Mouse (Mus musculus): ENCODE results near the gene Ccdc169. TPM values are rescaled to one million over a fixed set of nuclear protein-coding genes. Genes with fewer than 3 reads are reported as not detected.

The Ccdc169 gene
- polyA plus RNA-seq, 1 experiment: 0.05 TPM

DNA sequence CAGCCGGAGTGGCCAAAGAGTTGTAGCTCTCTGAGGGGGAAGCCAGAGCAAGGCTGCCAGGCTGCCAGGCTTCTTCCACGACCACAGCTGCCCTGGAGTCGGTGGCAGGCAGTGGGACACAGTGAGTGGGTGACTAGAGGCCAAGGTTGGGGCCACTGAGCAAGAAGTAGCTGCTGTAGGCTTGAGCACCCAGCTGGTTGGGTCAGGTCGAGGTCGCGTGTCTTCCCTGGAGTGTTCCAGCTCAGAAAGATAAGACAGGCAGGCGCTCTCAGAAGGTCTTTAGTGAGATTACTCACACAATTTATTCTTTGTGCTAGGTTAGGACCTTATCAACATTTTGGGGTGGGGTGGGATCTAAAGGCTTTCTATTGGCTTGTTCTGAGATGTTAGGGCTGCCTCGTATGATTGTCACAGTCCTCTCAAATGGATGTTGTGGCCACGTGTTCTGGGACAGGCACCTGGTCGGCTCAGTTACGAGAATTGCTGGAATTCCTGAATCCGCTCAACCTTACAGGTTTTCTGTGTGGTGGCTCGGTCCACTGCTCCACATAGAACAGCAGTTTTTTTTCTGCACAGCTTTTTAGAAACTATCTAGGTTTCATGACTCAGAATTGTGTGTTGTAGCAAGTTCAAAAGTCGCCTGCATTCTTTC, 31.6 kb upstream of the Ccdc169 start:
- TF ChIP-seq USF1 (IDR thresholded peaks at IDR 0.05; ENCODE audit: low read depth): no peak
- TF ChIP-seq FOSL1 (IDR thresholded peaks at IDR 0.05; ENCODE audit: insufficient read depth, low read length, poor library complexity, severe bottlenecking): no peak
- TF ChIP-seq CEBPB (IDR thresholded peaks at IDR 0.05; ENCODE audit: low read depth): no peak
- TF ChIP-seq MAX (IDR thresholded peaks at IDR 0.05): no peak
- no peak for TF ChIP-seq CTCF (IDR thresholded peaks at IDR 0.05; ENCODE audit: control insufficient read depth, insufficient read depth, insufficient read length)
- TF ChIP-seq MYOD1 (IDR thresholded peaks at IDR 0.05; ENCODE audit: control insufficient read depth, insufficient read length, low read depth): no peak
- TF ChIP-seq MYOG (IDR thresholded peaks at IDR 0.05; ENCODE audit: control insufficient read depth, extremely low read depth, insufficient read length): no peak
- no peak overlapping the region for H3K4me3 ChIP-seq (ENCODE audit: insufficient read depth, poor library complexity, severe bottlenecking)
- no peaks in the 10 kb centered on the region for H3K79me2 ChIP-seq (ENCODE audit: control insufficient read depth, insufficient read depth)
- no peaks in the 10 kb centered on the region for H3K27me3 ChIP-seq (ENCODE audit: control insufficient read depth, insufficient read depth, insufficient read length)
- no peaks in the 10 kb centered on the region for H3K36me3 ChIP-seq (ENCODE audit: control insufficient read depth, insufficient read depth)
- H3ac ChIP-seq (ENCODE audit: control insufficient read depth, insufficient read length, low read depth): no peak overlapping the region
- no peaks in the 10 kb centered on the region for H3K79me3 ChIP-seq (ENCODE audit: low read depth)

DNA sequence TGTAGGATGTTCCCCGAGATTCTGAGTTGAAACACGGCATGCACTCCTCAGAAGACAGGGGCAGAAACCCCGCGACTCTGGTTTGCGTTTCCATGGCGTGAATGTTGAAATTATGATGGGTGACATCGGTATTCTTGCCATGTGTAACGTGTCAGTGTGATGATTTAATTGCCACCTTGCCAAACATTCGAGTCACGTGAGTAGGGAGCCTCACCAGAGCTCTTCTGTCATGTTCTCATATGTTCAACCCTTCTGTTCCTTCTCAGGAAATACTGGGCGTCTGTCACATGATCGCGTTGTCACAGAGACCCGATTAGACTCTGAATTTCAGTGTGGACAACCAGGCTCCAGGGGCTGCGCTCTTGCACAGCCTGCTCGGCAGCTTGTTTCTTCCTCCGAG, 31.1 kb upstream of the Ccdc169 start:
- TF ChIP-seq CTCF (IDR thresholded peaks at IDR 0.05; ENCODE audit: control insufficient read depth, insufficient read depth, insufficient read length): no peak
- no peak for TF ChIP-seq FOSL1 (IDR thresholded peaks at IDR 0.05; ENCODE audit: insufficient read depth, low read length, poor library complexity, severe bottlenecking)
- no peak for TF ChIP-seq MYOG (IDR thresholded peaks at IDR 0.05; ENCODE audit: control insufficient read depth, extremely low read depth, insufficient read length)
- no peak for TF ChIP-seq CEBPB (IDR thresholded peaks at IDR 0.05; ENCODE audit: low read depth)
- TF ChIP-seq MAX (IDR thresholded peaks at IDR 0.05): no peak
- no peak for TF ChIP-seq MYOD1 (IDR thresholded peaks at IDR 0.05; ENCODE audit: control insufficient read depth, insufficient read length, low read depth)
- no peak for TF ChIP-seq USF1 (IDR thresholded peaks at IDR 0.05; ENCODE audit: low read depth)
- Histone ChIP-seq H3K79me2 (ENCODE audit: control insufficient read depth, insufficient read depth) (no peaks in the 10 kb centered on the region), H3ac (ENCODE audit: control insufficient read depth, insufficient read length, low read depth) (no peak overlapping the region)

DNA sequence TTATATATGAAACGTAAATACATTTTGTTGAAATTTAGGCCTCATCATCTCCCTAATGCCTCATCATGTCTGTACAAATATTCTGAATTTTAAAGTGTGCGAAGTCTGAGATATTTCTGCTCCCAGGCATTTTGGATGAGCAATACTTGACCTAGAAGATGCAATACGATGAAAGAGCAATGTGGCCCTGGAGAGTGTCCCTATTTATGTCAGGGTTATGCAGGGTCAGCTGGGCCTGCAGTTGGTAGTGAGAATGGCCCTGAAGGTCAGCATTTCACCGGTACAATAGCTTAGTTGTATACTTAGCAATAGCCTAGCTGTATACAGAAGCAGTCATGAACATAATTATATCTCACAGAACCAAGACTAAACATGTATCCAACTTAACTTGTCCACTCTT, 28.0 kb upstream of the Ccdc169 start:
- no peak for TF ChIP-seq CEBPB (IDR thresholded peaks at IDR 0.05; ENCODE audit: low read depth)
- TF ChIP-seq CTCF (IDR thresholded peaks at IDR 0.05; ENCODE audit: control insufficient read depth, insufficient read depth, insufficient read length): no peak
- no peak for TF ChIP-seq MAX (IDR thresholded peaks at IDR 0.05)
- TF ChIP-seq MYOD1 (IDR thresholded peaks at IDR 0.05; ENCODE audit: control insufficient read depth, insufficient read length, low read depth): no peak
- TF ChIP-seq FOSL1 (IDR thresholded peaks at IDR 0.05; ENCODE audit: insufficient read depth, low read length, poor library complexity, severe bottlenecking): no peak
- no peak for TF ChIP-seq USF1 (IDR thresholded peaks at IDR 0.05; ENCODE audit: low read depth)
- no peak for TF ChIP-seq MYOG (IDR thresholded peaks at IDR 0.05; ENCODE audit: control insufficient read depth, extremely low read depth, insufficient read length)
- Histone ChIP-seq H3K4me3 (ENCODE audit: insufficient read depth, poor library complexity, severe bottlenecking) (no peak overlapping the region), H3ac (ENCODE audit: control insufficient read depth, insufficient read length, low read depth) (no peak overlapping the region), H3K27me3 (ENCODE audit: control insufficient read depth, insufficient read depth, insufficient read length) (no peaks in the 10 kb centered on the region), H3K36me3 (ENCODE audit: control insufficient read depth, insufficient read depth) (no peaks in the 10 kb centered on the region), H3K79me3 (ENCODE audit: low read depth) (peaks cover 17% of the 10 kb centered on the region), H3K79me2 (ENCODE audit: control insufficient read depth, insufficient read depth) (peaks cover 22% of the 10 kb centered on the region)

More for the DNA sequence above, 31.1 kb upstream of the Ccdc169 start:
- Histone ChIP-seq H3K36me3 (ENCODE audit: control insufficient read depth, insufficient read depth) (no peaks in the 10 kb centered on the region), H3K4me3 (ENCODE audit: insufficient read depth, poor library complexity, severe bottlenecking) (no peak overlapping the region), H3K79me3 (ENCODE audit: low read depth) (no peaks in the 10 kb centered on the region), H3K27me3 (ENCODE audit: control insufficient read depth, insufficient read depth, insufficient read length) (no peaks in the 10 kb centered on the region)

GRCm38 (mm10) chr3:55111935-55112709, 25.0 kb upstream of the Ccdc169 start, which contains the start of gene Spg20:
Gene Spg20 (plus strand): TSS chr3:55112108.
- TF ChIP-seq CEBPB (IDR thresholded peaks at IDR 0.05; ENCODE audit: low read depth) (no peak), CTCF (IDR thresholded peaks at IDR 0.05; ENCODE audit: control insufficient read depth, insufficient read depth, insufficient read length) (peak; percentile 97)
- Histone ChIP-seq H3K79me2 (ENCODE audit: control insufficient read depth, insufficient read depth) (peaks cover 46% of the 10 kb centered on the region), H3K79me3 (ENCODE audit: low read depth) (peaks cover 33% of the 10 kb centered on the region)

DNA sequence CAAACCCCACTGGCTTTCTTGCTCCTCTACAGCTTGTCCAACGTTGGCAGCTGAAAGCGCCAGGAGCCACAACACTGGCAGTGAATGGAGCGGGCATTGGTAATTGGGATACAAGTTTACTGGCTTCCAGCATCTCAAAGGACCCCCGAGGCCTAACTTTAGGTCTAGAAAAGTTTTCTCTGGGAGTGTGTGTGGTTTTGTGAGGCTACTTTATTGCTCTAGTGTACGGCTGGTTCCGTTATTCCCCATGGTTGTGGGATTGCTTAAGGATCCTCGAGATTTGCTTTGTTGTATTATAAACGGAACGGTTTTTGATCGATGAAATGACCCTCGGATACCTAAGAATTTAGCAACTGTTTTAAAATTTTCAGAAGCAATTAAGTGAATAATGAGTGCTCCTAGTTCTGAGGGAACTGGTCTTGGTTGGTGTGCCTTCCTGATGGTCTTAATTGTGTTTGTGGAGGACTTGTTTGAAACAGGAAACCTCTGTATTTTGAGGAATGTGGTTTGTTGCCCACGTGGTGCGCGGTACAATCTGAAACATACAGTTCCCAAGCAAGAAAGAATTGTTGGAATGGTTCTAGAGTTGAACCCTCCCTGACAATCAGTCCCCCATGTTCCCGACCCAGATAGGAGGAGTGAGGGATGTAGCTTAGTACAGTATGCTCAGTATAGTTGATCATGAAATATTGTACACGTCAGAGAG, 24.3 kb upstream of the Ccdc169 start:
- H3K27me3 ChIP-seq (ENCODE audit: control insufficient read depth, insufficient read depth, insufficient read length): no peaks in the 10 kb centered on the region
- peaks cover 53% of the 10 kb centered on the region for H3K79me2 ChIP-seq (ENCODE audit: control insufficient read depth, insufficient read depth)
- H3K79me3 ChIP-seq (ENCODE audit: low read depth): peaks cover 41% of the 10 kb centered on the region
- H3K4me3 ChIP-seq (ENCODE audit: insufficient read depth, poor library complexity, severe bottlenecking): peak overlapping the region; percentile 66
- peaks cover 13% of the 10 kb centered on the region for H3K36me3 ChIP-seq (ENCODE audit: control insufficient read depth, insufficient read depth)
- H3ac ChIP-seq (ENCODE audit: control insufficient read depth, insufficient read length, low read depth): peak overlapping the region; percentile 85
- TF ChIP-seq CEBPB (IDR thresholded peaks at IDR 0.05; ENCODE audit: low read depth): no peak
- peak; percentile 98 for TF ChIP-seq USF1 (IDR thresholded peaks at IDR 0.05; ENCODE audit: low read depth)
- no peak for TF ChIP-seq FOSL1 (IDR thresholded peaks at IDR 0.05; ENCODE audit: insufficient read depth, low read length, poor library complexity, severe bottlenecking)
- TF ChIP-seq MAX (IDR thresholded peaks at IDR 0.05): peak; percentile 91

More at GRCm38 (mm10) chr3:55111935-55112709, 25.0 kb upstream of the Ccdc169 start, which contains the start of gene Spg20:
- peak within 1 kb of the TSS; percentile 66 for H3K4me3 ChIP-seq (ENCODE audit: insufficient read depth, poor library complexity, severe bottlenecking)
- peaks cover 5% of the 10 kb centered on the region for H3K36me3 ChIP-seq (ENCODE audit: control insufficient read depth, insufficient read depth)
- peak within 1 kb of the TSS; percentile 85 for H3ac ChIP-seq (ENCODE audit: control insufficient read depth, insufficient read length, low read depth)
- no peaks in the 10 kb centered on the region for H3K27me3 ChIP-seq (ENCODE audit: control insufficient read depth, insufficient read depth, insufficient read length)

Data from C2C12 (cell line).